Mouse (Mus musculus) lung, adult 2 months (tissue): ENCODE measurements around the gene Fzd7.

ENCODE experiments used
- CTCF ChIP-seq: fragments of 200-500 bp; IDR thresholded peaks from 2 replicates; pipeline ENCODE4 v1.5.1; 2011; ENCODE audit warnings: mild to moderate bottlenecking, low read length, control low read depth; ENCODE audit not compliant: insufficient read depth
- POLR2A ChIP-seq: fragments of 200-500 bp; IDR thresholded peaks from 2 replicates; pipeline ENCODE4 v1.6.1; 2011; ENCODE audit warnings: low read depth, mild to moderate bottlenecking, control low read depth, low read length, borderline replicate concordance; ENCODE audit errors: extremely low read depth

- TF ChIP-seq POLR2A = no peak
- TF ChIP-seq CTCF = no peak
Observed at GRCm38 (mm10) chr1:59508463-59509139, 26.4 kb downstream of the Fzd7 start.
